Mouse (Mus musculus) heart, embryonic 15.5 days (tissue): Measurements from ENCODE around the gene Dicer1. TPM values are rescaled to one million over a fixed set of nuclear protein-coding genes. Genes with fewer than 3 reads are reported as not detected.

Experiments used
- ATAC-seq: fragments of 200-750 bp; cut with Nextera tagmentation; replicated peaks from 2 replicates; pipeline ENCODE4 v1.8.0; 2017; ENCODE audit warnings: low read depth, moderate TSS enrichment; ENCODE audit not compliant: insufficient number of reproducible peaks, insufficient read depth, low FRiP score
- H3K27ac ChIP-seq: fragments of 300-500 bp; sonication (generic); 2 replicates; pipeline ENCODE4 v1.5.1; 2015; ENCODE audit warnings: mild to moderate bottlenecking, inconsistent platforms
- H3K27me3 ChIP-seq: fragments of 300-500 bp; sonication (generic); 2 replicates; pipeline ENCODE4 v1.6.1; 2015; ENCODE audit warnings: inconsistent platforms
- H3K36me3 ChIP-seq: fragments of 300-500 bp; sonication (generic); 2 replicates; pipeline ENCODE4 v1.6.1; 2015; ENCODE audit warnings: mild to moderate bottlenecking, inconsistent platforms
- H3K4me1 ChIP-seq: fragments of 300-500 bp; sonication (generic); replicated peaks from 2 replicates; pipeline ENCODE4 v1.6.1; 2015; ENCODE audit warnings: inconsistent platforms
- H3K4me2 ChIP-seq: fragments of 300-500 bp; sonication (generic); 2 replicates; pipeline ENCODE4 v1.6.1; 2015; ENCODE audit warnings: inconsistent platforms, mild to moderate bottlenecking, moderate library complexity
- H3K4me3 ChIP-seq: fragments of 300-500 bp; sonication (generic); 2 replicates; pipeline ENCODE4 v1.5.1; 2015; ENCODE audit warnings: mild to moderate bottlenecking, inconsistent platforms
- H3K9ac ChIP-seq: fragments of 300-500 bp; sonication (generic); 2 replicates; pipeline ENCODE4 v1.6.1; 2015; ENCODE audit warnings: mild to moderate bottlenecking, inconsistent platforms
- H3K9me3 ChIP-seq: fragments of 300-500 bp; sonication (generic); replicated peaks from 2 replicates; pipeline ENCODE4 v1.6.1; 2016; ENCODE audit warnings: inconsistent platforms
- WGBS: fragments of 180-500 bp; shearing (Covaris S2); methylation state at CpG from one replicate; pipeline ENCODE4 v1.1.7; 2015; ENCODE audit warnings: mixed read lengths; 5-methylcytosine and 5-hydroxymethylcytosine counted together
- polyA plus RNA-seq: library from polyadenylated mRNA; unstranded; fragments of >200 nt; fragmentation: Nextera tagmentation; extraction: Ambion mirVana; gene quantifications from 2 replicates; pipeline ENCODE4 v1.2.1, GENCODE M21; 2015

The Dicer1 gene
- polyA plus RNA-seq, 1 experiment from 2014 or later = 23.7 TPM

DNA sequence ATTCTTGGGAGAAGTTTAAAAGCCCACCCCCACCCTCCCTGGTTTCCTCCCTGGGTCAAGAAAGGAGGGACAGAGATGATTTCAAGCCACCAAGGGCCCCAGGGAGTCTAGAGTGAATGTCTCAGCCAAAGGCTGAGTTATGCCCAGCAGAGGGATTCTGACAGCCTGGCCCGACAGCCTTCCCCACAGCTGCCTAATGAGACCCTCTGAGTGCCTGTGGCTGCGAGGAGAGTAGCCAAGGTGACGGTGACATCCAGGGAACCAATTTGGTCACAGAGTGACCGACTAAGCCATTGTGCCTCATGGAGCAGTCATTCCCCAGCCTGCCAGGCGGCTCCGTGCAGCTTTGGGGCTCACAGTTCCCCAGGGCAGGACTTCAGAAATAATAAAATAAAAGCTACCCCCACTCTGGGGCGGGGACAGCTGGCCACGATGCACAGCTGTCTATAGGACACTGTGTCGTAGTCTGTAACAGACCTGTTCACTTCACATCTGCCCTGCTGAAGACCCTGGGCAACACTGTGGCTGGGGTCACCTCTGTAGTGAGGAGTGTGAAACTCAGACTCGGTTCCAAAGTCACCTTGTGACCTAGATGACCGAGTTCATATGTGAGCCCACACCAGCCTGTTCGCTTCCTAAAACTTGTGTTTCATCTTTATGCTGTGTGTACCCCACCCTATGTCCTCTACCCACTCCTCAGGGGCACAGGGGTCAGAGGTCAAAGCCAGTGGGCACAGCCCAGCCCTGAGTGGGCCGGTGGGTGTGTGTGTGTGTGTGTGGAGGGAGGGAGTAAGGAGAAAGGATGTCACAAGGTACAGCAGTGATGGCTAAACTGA lies 75.0 kb downstream of the Dicer1 start:
- WGBS = 73% methylated on average over 13 of the region's 13 CpGs
- Histone ChIP-seq H3K4me3 (no peak overlapping the region), H3K4me1 (peaks cover 4% of the 10 kb centered on the region; the same call in 1 of the 2 replicates), H3K36me3 (no peaks in the 10 kb centered on the region), H3K27ac (no peak overlapping the region), H3K9me3 (no peaks in the 10 kb centered on the region), H3K9ac (no peak overlapping the region), H3K4me2 (no peak overlapping the region), H3K27me3 (no peaks in the 10 kb centered on the region)
- ATAC-seq = peak; percentile 61; the same call in 1 of the 2 replicates

DNA sequence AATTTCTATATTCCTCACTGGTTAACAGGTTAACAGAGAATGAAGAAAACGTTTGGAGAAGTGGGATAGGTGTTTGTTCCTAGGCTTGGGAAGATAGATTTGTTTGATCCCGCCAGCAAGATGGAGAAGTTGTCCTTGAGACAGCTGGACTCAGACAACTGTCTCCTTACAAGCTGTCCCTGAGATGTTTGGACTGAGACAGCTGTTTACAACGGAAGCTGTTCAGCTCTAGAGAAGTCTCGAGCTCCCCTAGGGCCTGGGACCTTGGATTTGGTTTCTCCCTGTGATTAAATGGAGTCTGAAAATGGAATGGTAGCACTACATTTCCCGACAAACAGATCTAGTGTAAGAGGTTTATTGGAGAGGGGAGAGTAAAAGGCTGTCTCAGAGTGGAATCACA lies 78.8 kb downstream of the Dicer1 start:
- Histone ChIP-seq H3K4me1 (peaks cover 4% of the 10 kb centered on the region; the same call in 1 of the 2 replicates), H3K27ac (no peak overlapping the region), H3K9me3 (no peaks in the 10 kb centered on the region), H3K4me3 (no peak overlapping the region), H3K36me3 (no peaks in the 10 kb centered on the region), H3K27me3 (no peaks in the 10 kb centered on the region), H3K9ac (no peak overlapping the region), H3K4me2 (no peak overlapping the region)
- WGBS = 61% methylated on average over 5 of the region's 5 CpGs
- ATAC-seq = no peak

DNA sequence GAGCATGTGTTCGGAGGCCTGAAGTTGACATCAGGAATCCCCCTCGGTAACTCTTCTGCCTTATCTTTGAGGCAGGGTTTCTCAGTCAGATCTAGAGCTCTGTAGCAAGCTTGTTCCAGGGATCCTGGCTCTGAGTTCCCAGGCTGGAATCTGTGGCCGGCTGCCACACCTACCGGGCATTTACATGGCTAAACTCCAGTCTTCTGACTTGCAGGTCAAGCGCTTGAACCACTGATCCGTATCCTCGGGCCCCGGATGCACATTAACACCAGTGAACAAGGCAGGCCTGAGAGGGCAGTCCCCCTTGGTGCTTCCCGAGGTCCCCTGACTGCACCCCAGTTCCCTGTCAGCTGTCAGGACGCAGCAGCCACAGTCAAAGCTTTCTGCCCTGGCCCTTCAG lies 79.3 kb downstream of the Dicer1 start:
- H3K4me2 ChIP-seq = no peak overlapping the region
- H3K9me3 ChIP-seq = no peaks in the 10 kb centered on the region
- no peak for ATAC-seq
- peaks cover 4% of the 10 kb centered on the region; the same call in 1 of the 2 replicates for H3K4me1 ChIP-seq
- no peak overlapping the region for H3K4me3 ChIP-seq
- no peaks in the 10 kb centered on the region for H3K27me3 ChIP-seq
- 54% methylated on average over 10 of the region's 10 CpGs for WGBS
- H3K36me3 ChIP-seq = no peaks in the 10 kb centered on the region
- H3K9ac ChIP-seq = no peak overlapping the region
- H3K27ac ChIP-seq = no peak overlapping the region

DNA sequence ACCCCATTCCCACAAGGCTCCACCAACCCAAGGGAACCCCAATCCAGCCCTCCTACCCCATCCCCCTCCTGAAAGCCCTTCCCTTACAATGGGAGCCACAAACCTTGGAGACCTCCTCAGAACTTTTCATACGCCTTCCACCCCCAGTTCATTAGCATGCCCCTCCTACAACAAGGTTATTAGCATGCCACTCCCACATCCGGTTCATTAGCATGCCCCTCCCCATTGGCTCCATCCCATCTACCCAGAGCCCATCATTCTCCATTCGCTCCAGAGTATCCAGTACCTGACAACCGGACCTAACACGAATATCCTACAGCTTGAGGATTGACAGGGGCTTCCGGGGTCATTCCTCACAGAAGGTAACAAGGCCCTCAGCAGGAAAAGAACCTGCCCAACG lies 83.9 kb downstream of the Dicer1 start:
- Histone ChIP-seq H3K27ac (no peak overlapping the region), H3K4me2 (no peak overlapping the region), H3K9ac (no peak overlapping the region), H3K4me1 (peaks cover 4% of the 10 kb centered on the region; the same call in 1 of the 2 replicates), H3K9me3 (no peaks in the 10 kb centered on the region), H3K27me3 (0 out of 2 replicates have a peak, but pooled peaks cover 2% of the 10 kb centered on the region), H3K36me3 (no peaks in the 10 kb centered on the region), H3K4me3 (no peak overlapping the region)
- no peak for ATAC-seq
- WGBS = 74% methylated on average over 7 of the region's 7 CpGs

DNA sequence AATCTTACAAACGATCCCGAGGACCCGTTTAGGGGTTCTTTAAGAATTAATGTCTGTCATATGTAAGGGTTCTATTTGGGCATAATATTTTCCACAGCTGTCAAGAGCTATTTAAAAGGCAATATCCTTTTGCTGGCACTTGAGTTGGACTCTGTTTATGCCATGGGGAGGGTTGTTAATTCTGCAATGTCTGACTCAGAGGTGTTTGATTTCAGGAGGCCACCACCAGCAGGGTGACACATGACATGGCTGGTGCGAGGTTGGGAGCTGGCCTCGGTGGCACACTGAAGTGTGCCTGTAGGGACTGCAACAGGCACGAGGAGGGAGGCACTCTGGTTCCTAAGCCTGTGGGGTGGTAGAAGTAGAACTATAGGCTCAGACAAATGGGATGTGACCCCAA lies 85.8 kb downstream of the Dicer1 start:
- Histone ChIP-seq H3K27ac (no peak overlapping the region), H3K9ac (no peak overlapping the region), H3K9me3 (no peaks in the 10 kb centered on the region), H3K27me3 (0 out of 2 replicates have a peak, but pooled peaks cover 2% of the 10 kb centered on the region), H3K4me2 (no peak overlapping the region), H3K36me3 (no peaks in the 10 kb centered on the region), H3K4me1 (no peaks in the 10 kb centered on the region), H3K4me3 (no peak overlapping the region)
- ATAC-seq = no peak
- 60% methylated on average over 6 of the region's 6 CpGs for WGBS

DNA sequence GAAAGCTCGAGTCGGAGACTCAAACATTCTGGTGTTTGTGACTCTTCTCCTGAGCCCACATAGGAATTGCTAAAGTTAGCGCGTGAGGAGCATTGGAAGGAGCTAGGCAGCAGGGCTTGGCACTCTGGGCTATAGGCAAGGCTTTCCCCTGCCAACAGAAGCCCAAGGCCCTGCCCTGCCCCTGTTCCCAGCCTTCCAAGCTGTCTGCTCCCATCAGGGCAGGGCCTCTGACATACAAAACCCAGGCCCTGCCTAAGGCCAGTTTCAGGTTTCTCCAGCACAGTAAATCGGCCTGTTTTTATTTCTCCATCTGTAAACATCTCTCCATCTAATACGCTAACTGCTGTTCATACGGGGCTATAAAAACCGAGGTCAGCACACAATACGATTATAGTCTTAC lies 86.2 kb downstream of the Dicer1 start:
- H3K27ac ChIP-seq = no peak overlapping the region
- no peak overlapping the region for H3K4me2 ChIP-seq
- H3K9ac ChIP-seq = no peak overlapping the region
- WGBS = 79% methylated on average over 9 of the region's 9 CpGs
- H3K27me3 ChIP-seq = 0 out of 2 replicates have a peak, but pooled peaks cover 2% of the 10 kb centered on the region
- no peaks in the 10 kb centered on the region for H3K36me3 ChIP-seq
- H3K4me1 ChIP-seq = no peaks in the 10 kb centered on the region
- H3K9me3 ChIP-seq = no peaks in the 10 kb centered on the region
- no peak overlapping the region for H3K4me3 ChIP-seq
- no peak for ATAC-seq

DNA sequence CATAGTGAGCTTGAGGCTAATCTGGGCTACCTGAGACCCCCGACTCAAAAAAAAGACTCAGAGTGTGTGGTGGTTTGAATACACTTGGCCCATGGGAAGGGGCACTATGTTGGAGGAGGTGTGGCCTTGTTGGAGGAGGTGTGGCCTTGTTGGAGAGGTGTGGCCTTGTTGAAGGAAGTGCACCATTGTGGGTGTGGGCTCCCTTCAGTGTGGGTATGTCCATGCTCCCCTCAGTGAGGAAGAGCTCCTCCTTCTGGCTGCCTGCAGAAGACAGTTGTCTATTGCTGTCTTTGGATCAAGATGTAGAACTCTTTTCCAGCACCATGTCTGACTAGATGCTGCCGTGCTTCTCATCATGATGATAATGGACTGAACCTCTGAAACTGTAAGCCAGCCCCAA lies 95.6 kb downstream of the Dicer1 start:
- no peak overlapping the region for H3K4me3 ChIP-seq
- H3K27me3 ChIP-seq = peaks cover 3% of the 10 kb centered on the region
- H3K9ac ChIP-seq = no peak overlapping the region
- no peak for ATAC-seq
- no peak overlapping the region for H3K4me2 ChIP-seq
- no peaks in the 10 kb centered on the region for H3K36me3 ChIP-seq
- H3K4me1 ChIP-seq = peaks cover 5% of the 10 kb centered on the region; the same call in 1 of the 2 replicates
- H3K27ac ChIP-seq = no peak overlapping the region
- 86% methylated on average over 2 of the region's 2 CpGs for WGBS
- no peaks in the 10 kb centered on the region for H3K9me3 ChIP-seq

DNA sequence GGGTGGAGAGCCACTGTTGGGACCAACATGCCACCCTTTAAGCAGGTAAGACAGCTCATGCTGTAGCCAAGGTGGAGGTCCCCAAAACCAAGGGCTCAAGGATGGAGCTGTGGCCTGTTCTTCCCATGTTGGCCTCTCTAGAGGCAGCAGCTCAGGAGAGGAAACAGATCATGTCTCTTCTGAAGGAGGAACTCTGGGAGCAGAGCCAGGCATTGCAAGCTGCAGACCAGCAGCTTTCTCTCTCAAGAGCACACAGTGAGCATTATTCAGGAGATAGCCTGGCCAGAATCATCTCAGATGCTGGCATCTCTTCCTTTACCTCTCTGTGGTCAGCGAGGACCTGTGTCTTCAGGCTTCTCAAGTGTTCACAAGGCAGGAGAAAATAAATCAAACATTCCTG lies 96.7 kb downstream of the Dicer1 start:
- no peaks in the 10 kb centered on the region for H3K36me3 ChIP-seq
- H3K9ac ChIP-seq = no peak overlapping the region
- peaks cover 3% of the 10 kb centered on the region for H3K27me3 ChIP-seq
- no peaks in the 10 kb centered on the region for H3K9me3 ChIP-seq
- H3K27ac ChIP-seq = no peak overlapping the region
- ATAC-seq = no peak
- no peak overlapping the region for H3K4me2 ChIP-seq
- H3K4me1 ChIP-seq = peaks cover 5% of the 10 kb centered on the region; the same call in 1 of the 2 replicates
- 64% methylated on average over 1 of the region's 1 CpGs for WGBS
- H3K4me3 ChIP-seq = no peak overlapping the region

DNA sequence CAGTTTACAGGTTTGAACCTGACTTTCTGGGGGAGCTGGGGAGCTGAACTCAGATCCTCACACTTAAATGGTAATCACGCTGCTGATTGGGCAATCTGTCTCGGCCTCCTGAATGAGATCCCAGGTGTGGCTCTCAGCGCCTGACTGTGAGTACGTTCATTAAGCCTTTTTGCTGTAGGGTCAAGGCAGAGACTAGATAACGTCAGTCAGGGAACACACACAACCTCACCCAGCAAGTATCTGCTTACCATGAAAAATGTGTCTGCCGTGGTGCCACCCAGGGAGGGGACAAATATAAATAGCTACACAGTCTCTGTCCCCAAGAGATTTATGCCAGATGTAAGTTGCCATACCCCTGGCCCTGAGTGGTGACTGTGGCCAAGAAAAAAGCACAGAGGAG lies 99.7 kb downstream of the Dicer1 start:
- H3K4me2 ChIP-seq = no peak overlapping the region
- H3K36me3 ChIP-seq = no peaks in the 10 kb centered on the region
- H3K9ac ChIP-seq = no peak overlapping the region
- peaks cover 3% of the 10 kb centered on the region for H3K27me3 ChIP-seq
- ATAC-seq = no peak
- H3K27ac ChIP-seq = no peak overlapping the region
- no peak overlapping the region for H3K4me3 ChIP-seq
- WGBS = 38% methylated on average over 6 of the region's 6 CpGs
- peaks cover 5% of the 10 kb centered on the region; the same call in 1 of the 2 replicates for H3K4me1 ChIP-seq
- no peaks in the 10 kb centered on the region for H3K9me3 ChIP-seq

DNA sequence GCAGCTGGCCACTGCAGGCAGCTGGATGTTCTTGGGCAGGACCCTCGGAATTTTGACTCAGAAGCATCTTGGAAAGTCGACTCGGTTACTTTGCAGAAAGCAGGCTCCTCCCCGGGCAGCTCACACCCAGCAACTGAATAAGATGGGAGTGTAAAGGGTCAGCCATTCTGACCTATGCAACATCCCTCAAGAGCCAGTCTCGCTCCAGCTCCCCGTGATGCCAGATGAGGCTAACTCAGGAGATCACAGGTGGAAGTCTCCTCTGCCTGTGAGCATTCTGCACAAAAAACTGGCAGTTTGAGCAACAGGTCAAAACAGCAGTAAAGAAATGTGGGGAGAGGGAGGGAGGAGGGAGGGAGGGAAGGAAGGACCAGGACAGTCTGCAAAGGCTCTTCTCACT lies 100.5 kb downstream of the Dicer1 start:
- no peak overlapping the region for H3K4me2 ChIP-seq
- no peaks in the 10 kb centered on the region for H3K36me3 ChIP-seq
- WGBS = 59% methylated on average over 6 of the region's 6 CpGs
- peaks cover 3% of the 10 kb centered on the region for H3K27me3 ChIP-seq
- H3K4me1 ChIP-seq = peaks cover 5% of the 10 kb centered on the region; the same call in 1 of the 2 replicates
- H3K27ac ChIP-seq = no peak overlapping the region
- no peaks in the 10 kb centered on the region for H3K9me3 ChIP-seq
- no peak overlapping the region for H3K4me3 ChIP-seq
- no peak overlapping the region for H3K9ac ChIP-seq
- ATAC-seq = no peak

DNA sequence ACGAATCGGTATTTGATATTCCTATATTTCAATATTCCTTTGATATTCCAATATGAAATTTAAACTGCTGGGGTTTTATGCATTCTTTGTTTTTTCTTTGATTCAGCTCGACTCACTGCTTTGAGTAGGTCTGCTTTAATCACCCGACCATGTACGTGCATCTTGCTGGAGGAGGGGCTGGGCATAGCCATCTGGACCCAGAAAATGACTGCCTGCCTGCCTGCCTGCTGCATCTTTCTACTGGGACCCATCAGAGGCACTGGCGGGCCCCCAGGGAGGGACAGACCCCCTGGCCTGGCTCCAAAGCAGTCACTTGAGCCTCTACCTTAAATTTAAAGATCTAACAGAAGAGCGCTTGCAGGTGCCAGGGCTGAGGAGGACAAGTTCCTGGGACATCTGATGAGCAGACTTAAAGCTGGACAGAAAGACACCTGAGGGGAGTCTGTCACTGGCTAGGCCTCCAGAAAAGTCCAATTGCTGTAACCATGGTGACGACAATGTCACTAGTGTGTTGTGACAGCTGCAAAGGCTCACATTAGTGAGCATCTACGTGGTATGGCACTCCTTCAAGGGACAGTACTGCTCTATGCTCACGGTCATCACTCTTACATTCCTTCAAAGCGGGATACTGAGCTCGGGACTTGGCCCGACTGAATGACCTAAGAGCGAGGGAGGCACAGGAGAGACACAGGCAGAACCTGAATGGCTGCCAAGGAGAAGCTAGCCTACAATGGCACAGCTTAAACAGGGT lies 101.1 kb downstream of the Dicer1 start:
- H3K27me3 ChIP-seq = peaks cover 3% of the 10 kb centered on the region
- H3K4me3 ChIP-seq = no peak overlapping the region
- H3K36me3 ChIP-seq = no peaks in the 10 kb centered on the region
- 64% methylated on average over 14 of the region's 14 CpGs for WGBS
- no peaks in the 10 kb centered on the region for H3K9me3 ChIP-seq
- peaks cover 5% of the 10 kb centered on the region; the same call in 1 of the 2 replicates for H3K4me1 ChIP-seq
- ATAC-seq = no peak
- H3K27ac ChIP-seq = no peak overlapping the region
- no peak overlapping the region for H3K4me2 ChIP-seq
- no peak overlapping the region for H3K9ac ChIP-seq
